Mouse (Mus musculus) ES-E14 (cell line): ENCODE data around the gene Glod4.

Experiments used
- CHD2 ChIP-seq: IDR thresholded peaks from 2 replicates; pipeline ENCODE4 v1.6.1; 2014; ENCODE audit warnings: mild to moderate bottlenecking, low read depth, low read length, inconsistent platforms
- HCFC1 ChIP-seq: IDR thresholded peaks from 2 replicates; pipeline ENCODE4 v1.6.1; 2012; ENCODE audit warnings: low read length, inconsistent platforms, borderline replicate concordance; ENCODE audit not compliant: insufficient read depth
- MAFK ChIP-seq: IDR thresholded peaks from 2 replicates; pipeline ENCODE4 v1.6.1; 2014; ENCODE audit warnings: mild to moderate bottlenecking, low read depth, low read length, inconsistent platforms; ENCODE audit not compliant: insufficient read depth
- ZC3H11A ChIP-seq: IDR thresholded peaks from 2 replicates; pipeline ENCODE4 v1.6.1; 2012; ENCODE audit warnings: low read depth, mild to moderate bottlenecking, inconsistent platforms, low read length, borderline replicate concordance
- ZNF384 ChIP-seq: IDR thresholded peaks from 2 replicates; pipeline ENCODE4 v1.6.1; 2012; ENCODE audit warnings: low read depth, low read length, inconsistent platforms

DNA sequence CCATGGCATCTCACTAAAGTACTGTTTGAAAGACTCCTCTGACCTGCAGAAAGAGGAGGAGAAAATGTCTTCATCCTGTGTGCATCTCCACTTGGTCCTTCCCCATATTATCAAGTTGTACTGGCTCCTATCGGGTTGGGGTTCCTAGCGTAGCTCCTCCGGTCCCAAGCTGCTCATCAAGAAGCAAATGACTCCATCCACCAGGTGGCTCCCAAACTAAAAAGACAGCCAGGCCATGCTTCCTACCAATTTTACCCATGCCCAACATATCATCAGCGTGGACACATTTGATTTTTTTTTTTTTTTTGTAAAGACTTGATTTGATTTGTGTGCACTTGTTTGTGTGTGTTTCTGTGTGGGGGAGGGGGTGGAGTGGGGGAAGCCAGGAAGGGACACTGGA lies 28.9 kb upstream of the Glod4 start:
- TF ChIP-seq ZNF384 (no peak), ZC3H11A (no peak), CHD2 (no peak), MAFK (no peak), HCFC1 (no peak)
